Mouse (Mus musculus): Measurements from ENCODE around the gene Trak2.
"Not testable (repeated sequence)": the region's sequence is repeated elsewhere in the genome, so short reads cannot be mapped to it uniquely, and the experiment has no call there.

Gene Trak2

DNA sequence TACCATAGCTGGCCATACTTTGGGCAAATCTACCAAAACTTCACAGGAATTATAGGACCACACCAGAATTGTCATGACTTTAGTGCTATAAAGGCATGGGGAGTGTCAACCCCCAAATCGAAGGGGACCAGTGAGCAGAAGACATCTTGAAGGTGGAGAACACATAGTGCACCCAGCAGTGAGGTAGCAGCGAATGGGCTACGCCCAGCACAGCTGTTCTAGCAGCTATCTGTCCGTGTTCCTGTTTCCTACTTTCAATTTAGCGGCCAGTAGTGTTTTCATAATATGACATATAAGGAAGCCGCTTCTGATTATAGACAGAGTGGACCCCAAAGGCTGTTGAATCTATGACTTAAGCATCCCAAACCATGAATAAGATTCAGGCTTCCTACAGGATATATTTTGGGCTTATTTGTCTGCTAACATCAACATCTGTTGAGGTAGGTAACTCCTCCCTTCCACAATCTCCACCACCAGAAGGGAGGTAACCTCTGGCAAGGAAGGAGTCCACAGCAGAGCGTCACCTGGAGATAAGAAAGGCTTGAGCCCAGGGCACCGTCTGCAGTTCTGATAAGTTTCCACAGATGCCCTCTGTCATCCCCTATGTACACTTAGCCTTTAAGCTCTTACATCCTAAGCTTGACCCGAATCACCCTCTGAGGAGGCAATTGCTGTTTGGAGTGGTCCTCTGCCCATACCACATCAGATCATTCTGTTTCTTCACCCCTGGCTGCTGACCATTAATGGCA is 19.4 kb downstream of the Trak2 start:
- no peak for DNase-seq (ENCODE audit: low spot score in 2 of 2)

GRCm38 (mm10) chr1:58952997-58953396 is 20.2 kb downstream of the Trak2 start:
- no peak for DNase-seq (ENCODE audit: low spot score in 2 of 2)

GRCm38 (mm10) chr1:58952526-58952925 is 20.7 kb downstream of the Trak2 start:
- DNase-seq (ENCODE audit: low spot score in 2 of 2): no peak

DNA sequence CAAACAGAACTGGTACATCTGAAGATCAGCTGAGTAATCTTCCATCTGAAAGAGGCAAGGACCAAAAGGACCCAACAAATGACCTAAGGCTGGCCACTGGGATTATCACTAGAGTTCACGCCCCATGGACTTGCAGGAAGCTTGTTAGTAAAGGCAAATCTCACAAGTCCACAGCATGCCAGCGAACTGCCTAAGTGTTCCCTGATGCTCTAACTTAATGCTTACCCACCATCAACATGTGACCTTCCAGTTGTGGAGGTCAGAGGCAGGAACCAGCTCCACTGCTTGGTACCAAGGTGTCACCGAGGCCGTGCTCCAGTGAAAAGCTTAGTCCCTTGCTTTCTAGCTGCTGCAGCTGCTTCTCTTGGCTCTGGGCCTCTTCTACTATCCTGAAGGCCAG is 21.4 kb downstream of the Trak2 start:
- DNase-seq (ENCODE audit: low spot score in 2 of 2): no peak

GRCm38 (mm10) chr1:58950899-58951648 is 22.2 kb downstream of the Trak2 start:
- DNase-seq (ENCODE audit: low spot score in 2 of 2): peak; percentile 42 to 79

DNA sequence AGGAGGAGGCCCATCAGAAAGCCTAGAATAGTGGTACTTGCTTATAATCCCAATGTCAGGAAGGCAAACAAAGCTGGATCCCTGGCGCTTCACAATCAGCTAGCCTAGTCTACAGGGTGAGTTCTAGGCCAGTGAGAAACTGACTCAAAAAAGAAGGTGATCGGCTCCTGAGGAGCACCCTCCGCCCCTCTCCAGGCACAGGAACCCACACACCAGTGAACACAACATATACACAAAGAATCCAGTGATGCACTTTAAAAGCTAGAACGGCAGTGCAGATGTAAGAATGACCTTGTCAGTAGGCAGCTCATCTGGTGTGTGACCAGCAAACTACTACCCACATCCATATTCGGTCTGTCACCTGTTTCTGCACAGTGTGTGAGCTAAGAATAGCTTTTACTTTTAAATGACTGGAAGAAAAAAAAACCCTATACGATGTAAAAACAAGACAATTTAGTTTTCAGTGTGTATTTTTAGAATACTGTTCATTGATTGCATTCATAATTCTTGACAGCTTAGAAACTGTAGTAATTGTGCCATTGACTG is 23.6 kb downstream of the Trak2 start:
- no peak for DNase-seq (ENCODE audit: low spot score in 2 of 2)

- no peak for DNase-seq (ENCODE audit: low spot score in 2 of 2)
These were observed 26.5 kb downstream of the Trak2 start for GRCm38 (mm10) chr1:58946718-58947117.

DNA sequence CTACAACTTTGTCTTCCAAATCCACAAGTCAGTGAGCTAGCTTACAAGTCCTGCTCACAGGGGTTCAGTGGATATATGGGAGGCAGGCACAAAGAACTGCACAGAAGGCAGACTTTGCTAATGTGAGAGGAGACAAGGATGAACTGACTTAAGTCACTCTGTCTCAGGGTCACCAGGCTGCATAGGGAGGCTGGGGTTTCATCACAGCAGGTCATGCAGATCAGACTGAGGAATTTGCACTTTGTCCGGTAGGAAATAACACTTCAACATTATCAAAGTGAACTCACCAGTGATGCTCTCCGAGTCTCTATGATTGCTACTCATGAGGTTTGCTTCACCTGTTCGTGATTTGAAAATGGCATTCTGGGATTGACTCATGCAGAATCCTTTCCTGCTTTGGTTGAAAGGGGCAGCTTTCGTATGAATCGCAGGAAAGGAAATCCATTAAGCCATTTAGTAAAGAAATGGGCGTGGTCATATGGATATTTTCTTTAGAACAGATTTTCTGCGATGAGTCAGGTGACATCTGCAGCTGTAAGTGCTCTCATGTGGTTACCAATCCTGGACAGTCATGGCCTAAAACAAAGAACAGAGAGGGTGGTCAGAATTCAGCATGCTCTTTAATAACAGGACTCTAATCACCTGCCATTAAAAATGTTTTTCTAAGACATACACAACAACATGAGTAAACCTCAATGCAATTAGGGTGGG is 27.1 kb downstream of the Trak2 start:
- DNase-seq (ENCODE audit: low spot score in 2 of 2): no peak

- no peak for DNase-seq (ENCODE audit: low spot score in 2 of 2)
These were observed 27.7 kb downstream of the Trak2 start for GRCm38 (mm10) chr1:58945523-58945922.

GRCm38 (mm10) chr1:58937606-58938099 is 35.6 kb downstream of the Trak2 start:
- no peak for DNase-seq (ENCODE audit: low spot score in 2 of 2)

DNA sequence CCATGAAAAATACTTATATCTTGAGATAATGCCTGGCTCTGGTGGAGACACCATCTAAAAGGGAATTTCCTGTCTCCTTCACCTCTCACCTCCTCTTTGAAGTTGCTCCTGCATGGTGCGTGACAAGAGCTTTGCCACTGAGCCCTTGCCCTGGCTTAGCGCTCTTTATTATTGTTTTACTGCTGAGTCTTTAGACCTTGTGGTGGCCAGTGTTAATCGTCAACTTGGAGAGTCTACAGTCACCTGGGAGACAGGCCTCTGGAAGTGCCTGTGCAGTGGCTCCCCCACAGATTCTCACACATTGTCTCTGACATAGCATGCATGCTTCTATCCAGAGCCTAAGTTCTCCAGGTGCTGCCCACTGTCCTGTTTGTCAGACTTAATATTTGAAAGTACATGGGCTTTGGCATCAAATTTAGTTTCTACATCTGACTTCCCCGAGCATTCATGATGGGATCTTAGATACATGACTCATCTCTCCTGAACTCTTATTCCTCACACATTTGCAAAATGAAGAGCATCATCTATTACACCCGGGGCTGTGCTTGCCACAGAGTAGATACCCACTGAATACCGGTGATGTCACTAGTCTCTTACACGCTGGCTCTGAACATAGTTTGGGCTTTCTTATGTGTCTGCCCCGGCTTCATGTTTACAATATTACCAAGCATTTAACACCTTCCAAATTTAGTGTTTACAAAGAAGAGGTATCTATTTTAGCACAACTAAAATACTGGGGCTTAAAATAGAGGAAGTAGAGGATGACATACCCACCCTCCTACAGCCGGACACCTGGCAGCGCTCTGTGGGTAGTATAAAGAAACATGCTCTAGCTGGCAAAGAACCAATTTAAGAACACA is 36.3 kb downstream of the Trak2 start:
- DNase-seq (ENCODE audit: low spot score in 2 of 2): no peak

- DNase-seq (ENCODE audit: low spot score in 2 of 2): no peak
These were observed 46.6 kb downstream of the Trak2 start for GRCm38 (mm10) chr1:58926664-58927063.

- no peak for DNase-seq (ENCODE audit: low spot score in 2 of 2)
These were observed 55.7 kb downstream of the Trak2 start for GRCm38 (mm10) chr1:58917566-58917965.

DNA sequence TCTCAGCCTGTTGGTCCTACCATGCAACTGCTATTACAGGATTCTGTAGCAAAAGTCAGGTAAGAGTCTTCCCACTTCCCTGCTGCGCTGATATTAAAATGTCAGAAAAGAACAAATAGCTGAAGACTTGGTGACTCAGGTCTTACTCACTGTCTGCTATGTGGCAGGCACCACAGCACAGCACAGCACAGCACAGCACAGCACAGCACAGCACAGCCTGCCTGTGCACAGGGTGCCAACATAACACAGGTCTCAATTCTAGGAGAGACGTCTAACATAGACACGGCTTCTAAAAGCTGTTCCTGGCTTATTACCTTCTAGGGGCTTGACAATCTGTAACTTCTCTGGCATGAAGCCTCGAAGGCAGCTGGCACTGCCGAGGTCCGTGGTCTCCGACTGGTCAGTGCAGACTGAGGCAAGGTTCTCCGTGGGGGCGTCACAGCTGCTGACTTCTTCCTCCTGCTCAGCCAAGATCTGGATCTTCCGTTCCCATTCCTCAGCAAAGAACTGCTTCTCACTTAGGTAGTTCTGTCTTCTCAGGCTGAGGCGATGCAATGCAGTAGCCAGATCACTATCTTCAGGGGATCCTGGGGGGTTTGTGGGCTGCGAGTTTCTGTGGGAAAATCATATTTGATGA is 63.5 kb downstream of the Trak2 start:
- no peak for DNase-seq (ENCODE audit: low spot score in 2 of 2)

DNA sequence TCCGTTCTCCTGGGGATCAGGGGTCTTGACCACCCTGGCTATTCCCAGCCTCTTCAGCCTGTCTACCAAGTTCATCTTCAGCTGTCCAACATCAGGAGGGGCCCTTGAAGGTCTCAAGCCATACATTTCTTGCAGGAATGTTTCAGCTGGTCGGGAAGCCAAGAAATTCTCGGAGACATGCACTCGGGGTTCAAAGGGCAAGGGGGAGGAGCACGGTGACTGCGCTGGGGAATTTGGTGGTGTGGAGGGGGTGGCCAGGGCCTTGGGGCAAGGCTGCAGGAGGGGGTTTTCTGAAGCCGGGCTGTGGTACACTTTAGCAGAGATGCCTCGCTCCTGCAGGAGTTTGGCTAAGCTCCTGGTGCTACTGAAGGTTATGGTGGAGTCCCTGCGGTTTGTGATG is 69.5 kb downstream of the Trak2 start:
- no peak for DNase-seq (ENCODE audit: low spot score in 2 of 2)

- DNase-seq (ENCODE audit: low spot score in 2 of 2): peak; percentile 21 to 26
These were observed 75.7 kb downstream of the Trak2 start for GRCm38 (mm10) chr1:58897561-58897960.

- not testable (repeated sequence) for DNase-seq (ENCODE audit: low spot score in 2 of 2)
These were observed 80.8 kb downstream of the Trak2 start for GRCm38 (mm10) chr1:58892386-58892785.

DNA sequence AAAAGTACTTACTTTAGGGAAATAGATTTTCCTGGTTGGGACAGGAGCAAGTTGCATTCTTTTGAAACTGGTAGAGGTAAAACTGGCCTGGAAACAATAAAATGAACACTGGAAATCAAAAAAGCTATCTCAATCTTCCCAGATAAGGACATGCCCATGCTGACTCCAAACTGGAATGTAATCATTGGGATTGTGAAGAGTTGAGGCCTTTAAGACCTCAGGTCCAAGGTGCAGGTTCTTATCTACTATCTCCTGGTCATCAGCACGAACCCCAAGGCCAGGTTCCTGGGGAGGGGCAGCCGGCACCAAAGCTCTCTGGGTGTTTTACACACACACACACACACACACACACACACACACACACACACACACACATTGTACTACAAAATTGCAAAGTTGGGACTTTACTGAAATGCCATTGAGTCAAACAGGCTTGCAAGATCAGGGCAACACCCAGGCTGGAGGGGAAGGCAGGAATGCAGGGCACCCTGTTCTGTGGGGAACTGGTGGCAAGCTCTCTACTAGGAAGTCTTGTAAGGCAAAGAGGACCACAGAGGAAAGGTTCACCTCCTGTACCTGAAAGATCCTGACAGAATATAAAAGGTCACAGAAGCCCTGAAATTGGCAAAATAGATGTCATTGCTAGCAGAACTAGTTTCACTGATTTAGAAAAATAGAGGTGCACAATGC is 81.6 kb downstream of the Trak2 start:
- DNase-seq (ENCODE audit: low spot score in 2 of 2): not testable (repeated sequence)

- DNase-seq (ENCODE audit: low spot score in 2 of 2): not testable (repeated sequence)
These were observed 82.4 kb downstream of the Trak2 start for GRCm38 (mm10) chr1:58890697-58891290.
